Mouse (Mus musculus) bone marrow, adult 2 months (tissue): Measurements from ENCODE around the gene Hist2h3c1.

Experiments used
- CTCF ChIP-seq: fragments of 200-500 bp; IDR thresholded peaks from 2 replicates; pipeline ENCODE4 v1.5.1; 2011; ENCODE audit warnings: low read length, control low read depth; ENCODE audit not compliant: control insufficient read depth, insufficient read depth
- POLR2A ChIP-seq: fragments of 200-500 bp; IDR thresholded peaks from 2 replicates; pipeline ENCODE4 v1.6.1; 2011; ENCODE audit warnings: low read depth, mild to moderate bottlenecking, control low read depth, low read length, borderline replicate concordance; ENCODE audit not compliant: control insufficient read depth

DNA sequence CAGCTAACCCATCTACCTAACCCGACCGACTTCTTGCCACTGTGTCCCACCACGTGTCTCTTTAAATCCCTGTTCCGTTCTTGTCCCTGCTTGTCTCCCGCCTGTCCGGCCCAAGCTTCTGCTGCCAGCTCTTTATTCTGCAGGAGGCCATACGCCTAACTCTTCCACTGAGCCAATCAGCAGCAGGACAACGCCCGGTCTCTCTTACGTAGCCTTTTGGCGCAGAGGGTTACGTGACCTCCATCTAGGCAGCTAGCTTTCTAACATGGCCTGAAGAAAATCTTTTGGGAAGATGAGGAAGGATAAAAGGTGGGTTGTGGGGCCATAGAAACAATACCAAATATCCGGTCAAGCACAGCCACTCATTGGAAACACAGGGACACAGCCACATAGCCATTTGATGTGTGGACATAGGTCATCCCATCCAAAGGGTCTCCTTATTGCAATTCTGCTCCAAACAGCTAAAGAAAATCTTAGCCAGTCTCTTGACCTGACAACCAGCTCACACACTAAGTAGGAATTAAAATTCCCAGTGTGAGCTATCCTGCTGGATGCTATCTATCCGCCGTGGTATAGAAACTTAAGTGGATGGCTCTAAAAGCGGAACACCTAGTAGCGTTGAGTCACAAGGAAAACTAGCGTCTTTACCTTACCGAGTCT lies 15.9 kb downstream of the Hist2h3c1 start:
- TF ChIP-seq CTCF (no peak; the same call in 1 of the 2 replicates), POLR2A (peak; percentile 56)
